Mouse (Mus musculus): ENCODE measurements around the gene Fhit. TPM values are rescaled to one million over a fixed set of nuclear protein-coding genes. Genes with fewer than 3 reads are reported as not detected.

Fhit gene
- polyA plus RNA-seq, 1 experiment from 2014 or later, result 3.3 TPM

- no peak overlapping the region for H3K4me3 ChIP-seq (replicated peaks)
- no peaks in the 10 kb centered on the region for H3K27me3 ChIP-seq
- 85% methylated on average over 3 of the region's 3 CpGs for WGBS
- no peak overlapping the region for H3K27ac ChIP-seq
- no peak overlapping the region for H3K4me2 ChIP-seq
- H3K9ac ChIP-seq, result no peak overlapping the region
- H3K36me3 ChIP-seq (replicated peaks), result no peaks in the 10 kb centered on the region
- H3K9me3 ChIP-seq, result no peaks in the 10 kb centered on the region
- no peaks in the 10 kb centered on the region for H3K4me1 ChIP-seq
- no peak for ATAC-seq (ENCODE audit: low FRiP score)
Measured at GRCm38 (mm10) chr14:9544364-9544763, 1617.5 kb downstream of the Fhit start.

GRCm38 (mm10) chr14:9535491-9535890 lies 1626.3 kb downstream of the Fhit start:
- H3K9me3 ChIP-seq, result no peaks in the 10 kb centered on the region
- ATAC-seq (ENCODE audit: low FRiP score), result no peak

GRCm38 (mm10) chr14:9529247-9529646 lies 1632.6 kb downstream of the Fhit start:
- H3K27ac ChIP-seq, result no peak overlapping the region
- no peak overlapping the region for H3K4me3 ChIP-seq (replicated peaks)
- WGBS, result 89% methylated on average over 4 of the region's 4 CpGs
- H3K4me2 ChIP-seq, result no peak overlapping the region
- no peak overlapping the region for H3K9ac ChIP-seq
- no peaks in the 10 kb centered on the region for H3K4me1 ChIP-seq
- H3K27me3 ChIP-seq, result no peaks in the 10 kb centered on the region
- H3K9me3 ChIP-seq, result no peaks in the 10 kb centered on the region
- no peaks in the 10 kb centered on the region for H3K36me3 ChIP-seq (replicated peaks)
- ATAC-seq (ENCODE audit: low FRiP score), result no peak

More at GRCm38 (mm10) chr14:9535491-9535890, 1626.3 kb downstream of the Fhit start:
- Histone ChIP-seq H3K9ac (no peak overlapping the region), H3K4me3 (replicated peaks) (no peak overlapping the region), H3K27ac (no peak overlapping the region), H3K36me3 (replicated peaks) (no peaks in the 10 kb centered on the region), H3K4me2 (no peak overlapping the region), H3K4me1 (0 out of 2 replicates have a peak, but pooled peaks cover 3% of the 10 kb centered on the region), H3K27me3 (no peaks in the 10 kb centered on the region)
- WGBS, result 61% methylated on average over 6 of the region's 6 CpGs

- no peak overlapping the region for H3K27ac ChIP-seq
- H3K4me2 ChIP-seq, result no peak overlapping the region
- no peaks in the 10 kb centered on the region for H3K36me3 ChIP-seq (replicated peaks)
- no peaks in the 10 kb centered on the region for H3K4me1 ChIP-seq
- H3K9ac ChIP-seq, result no peak overlapping the region
- 86% methylated on average over 3 of the region's 3 CpGs for WGBS
- H3K9me3 ChIP-seq, result no peaks in the 10 kb centered on the region
- ATAC-seq (ENCODE audit: low FRiP score), result no peak
- H3K4me3 ChIP-seq (replicated peaks), result no peak overlapping the region
- no peaks in the 10 kb centered on the region for H3K27me3 ChIP-seq
Measured at GRCm38 (mm10) chr14:9526136-9526535, 1635.7 kb downstream of the Fhit start.

GRCm38 (mm10) chr14:9517651-9518050 lies 1644.2 kb downstream of the Fhit start:
- Histone ChIP-seq H3K9me3 (no peaks in the 10 kb centered on the region), H3K27ac (no peak overlapping the region), H3K36me3 (replicated peaks) (no peaks in the 10 kb centered on the region), H3K4me2 (no peak overlapping the region), H3K4me3 (replicated peaks) (no peak overlapping the region), H3K4me1 (no peaks in the 10 kb centered on the region), H3K9ac (no peak overlapping the region), H3K27me3 (no peaks in the 10 kb centered on the region)
- ATAC-seq (ENCODE audit: low FRiP score), result no peak
- whole genome bisulfite sequencing, result 91% methylated on average over 2 of the region's 2 CpGs

- Histone ChIP-seq H3K9ac (no peak overlapping the region), H3K27me3 (no peaks in the 10 kb centered on the region), H3K4me2 (no peak overlapping the region), H3K27ac (no peak overlapping the region), H3K9me3 (no peaks in the 10 kb centered on the region), H3K4me3 (replicated peaks) (no peak overlapping the region), H3K36me3 (replicated peaks) (no peaks in the 10 kb centered on the region), H3K4me1 (no peaks in the 10 kb centered on the region)
- ATAC-seq (ENCODE audit: low FRiP score), result no peak
- 83% methylated on average over 1 of the region's 1 CpGs for WGBS
Measured at GRCm38 (mm10) chr14:9509678-9510077, 1652.2 kb downstream of the Fhit start.

Other genes with a start within 250 kb of the Fhit start
- 1.8 and 2.2 TPM in 2 replicates for gene Gm3839, start 194.7 kb upstream of the Fhit start, polyA plus RNA-seq (2016; fragmentation: Nextera tagmentation; extraction: Ambion mirVana)